Mouse (Mus musculus) kidney, embryonic 15.5 days (tissue): Measurements from ENCODE around the gene Mllt11. TPM values are rescaled to one million over a fixed set of nuclear protein-coding genes. Genes with fewer than 3 reads are reported as not detected.

ENCODE experiments used
- ATAC-seq: fragments of 200-750 bp; cut with Nextera tagmentation; replicated peaks from 2 replicates; pipeline ENCODE4 v1.8.0; 2017; ENCODE audit warnings: moderate TSS enrichment; ENCODE audit not compliant: low FRiP score
- H3K27ac ChIP-seq: fragments of 300-500 bp; sonication (generic); 2 replicates; pipeline ENCODE4 v1.5.1; 2015; ENCODE audit warnings: mild to moderate bottlenecking, inconsistent platforms
- H3K27me3 ChIP-seq: fragments of 300-500 bp; sonication (generic); 2 replicates; pipeline ENCODE4 v1.6.1; 2015; ENCODE audit warnings: inconsistent platforms
- H3K36me3 ChIP-seq: fragments of 300-500 bp; sonication (generic); 2 replicates; pipeline ENCODE4 v1.6.1; 2015; ENCODE audit warnings: inconsistent platforms
- H3K4me1 ChIP-seq: fragments of 300-500 bp; sonication (generic); 2 replicates; pipeline ENCODE4 v1.6.1; 2015; ENCODE audit warnings: inconsistent platforms
- H3K4me2 ChIP-seq: fragments of 300-500 bp; sonication (generic); 2 replicates; pipeline ENCODE4 v1.6.1; 2015; ENCODE audit warnings: moderate library complexity, mild to moderate bottlenecking, inconsistent platforms
- H3K4me3 ChIP-seq: fragments of 300-500 bp; sonication (generic); replicated peaks from 2 replicates; pipeline ENCODE4 v1.5.1; 2015; ENCODE audit warnings: mild to moderate bottlenecking, inconsistent platforms
- H3K9ac ChIP-seq: fragments of 300-500 bp; sonication (generic); 2 replicates; pipeline ENCODE4 v1.6.1; 2015; ENCODE audit warnings: mild to moderate bottlenecking, inconsistent platforms
- H3K9me3 ChIP-seq: fragments of 300-500 bp; sonication (generic); replicated peaks from 2 replicates; pipeline ENCODE4 v1.6.1; 2016; ENCODE audit warnings: inconsistent platforms
- WGBS: fragments of 180-500 bp; shearing (Covaris S2); methylation state at CpG from one replicate; pipeline ENCODE4 v1.1.7; 2015; ENCODE audit warnings: mixed read lengths; 5-methylcytosine and 5-hydroxymethylcytosine counted together
- polyA plus RNA-seq: library from polyadenylated mRNA; unstranded; fragments of >200 nt; fragmentation: Nextera tagmentation; extraction: Ambion mirVana; gene quantifications from 2 replicates; pipeline ENCODE4 v1.2.1, GENCODE M21; 2015

Gene Mllt11
- polyA plus RNA-seq, 1 experiment from 2014 or later = 16.0 TPM

DNA sequence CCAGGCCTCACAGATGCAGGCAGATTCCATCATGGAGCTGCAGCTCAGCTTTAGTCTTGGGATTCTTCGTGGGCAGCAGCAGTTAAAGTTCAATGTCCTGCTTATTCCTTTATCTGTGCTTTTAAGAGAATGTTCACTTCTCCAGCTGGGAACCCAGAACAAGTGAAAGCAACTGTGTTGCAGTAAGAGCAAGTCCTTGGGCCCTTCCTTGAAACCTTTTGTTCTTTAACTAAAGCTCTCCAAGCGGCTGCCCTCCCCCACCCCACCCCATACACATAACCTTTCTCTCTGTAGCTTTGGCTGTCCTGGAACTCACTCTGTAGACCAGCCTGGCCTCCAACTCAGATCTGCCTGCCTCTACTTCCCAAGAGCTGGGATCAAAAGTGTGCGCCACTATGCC lies 55.5 kb downstream of the Mllt11 start:
- Histone ChIP-seq H3K4me1 (peaks cover 20% of the 10 kb centered on the region), H3K36me3 (peaks cover 4% of the 10 kb centered on the region; the same call in 1 of the 2 replicates), H3K9me3 (no peaks in the 10 kb centered on the region), H3K27ac (no peak overlapping the region), H3K9ac (no peak overlapping the region), H3K4me2 (no peak overlapping the region), H3K27me3 (peaks cover 26% of the 10 kb centered on the region), H3K4me3 (no peak overlapping the region)
- ATAC-seq = no peak
- 82% methylated on average over 3 of the region's 3 CpGs for WGBS

DNA sequence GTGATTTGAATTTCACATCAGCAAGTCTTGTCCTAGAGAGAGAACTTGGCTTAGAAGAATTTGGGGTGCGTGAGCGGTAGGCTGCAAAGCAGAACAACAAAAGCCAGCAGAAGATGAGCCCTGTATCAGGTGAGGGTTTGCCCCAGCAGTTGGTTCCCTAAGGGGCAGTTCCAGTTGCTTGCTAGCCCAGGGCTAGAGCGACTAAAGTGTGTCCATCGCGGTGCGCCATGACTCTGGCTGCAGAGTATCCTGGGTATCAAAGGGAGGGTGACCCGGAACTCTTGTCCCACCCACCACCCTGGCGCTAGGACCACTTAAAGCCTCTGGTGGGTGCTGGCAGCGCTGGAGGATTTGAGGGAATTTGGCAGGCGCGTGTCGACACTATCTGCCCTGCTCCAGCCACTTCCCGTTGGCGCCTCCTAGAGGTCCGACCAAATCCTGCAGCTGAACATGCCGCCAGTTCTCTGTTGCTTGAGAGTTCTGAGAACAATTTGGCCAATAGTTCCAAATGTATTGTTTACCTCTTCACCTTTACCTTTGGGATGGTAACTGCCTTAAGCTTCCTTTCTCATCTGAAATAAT lies 57.9 kb downstream of the Mllt11 start:
- WGBS = 2% methylated on average over 16 of the region's 16 CpGs
- Histone ChIP-seq H3K9me3 (no peaks in the 10 kb centered on the region), H3K27ac (no peak overlapping the region), H3K4me3 (peak overlapping the region; percentile 42), H3K36me3 (peaks cover 27% of the 10 kb centered on the region), H3K9ac (0 out of 2 replicates have a peak overlapping the region, but pooled peaks have one; percentile 35), H3K27me3 (peaks cover 43% of the 10 kb centered on the region), H3K4me2 (peak overlapping the region; percentile 80), H3K4me1 (peaks cover 20% of the 10 kb centered on the region)
- ATAC-seq = peak; percentile 34; the same call in 1 of the 2 replicates

- H3K27me3 ChIP-seq = peaks cover 43% of the 10 kb centered on the region
- H3K4me3 ChIP-seq = peak overlapping the region; percentile 42
- H3K9me3 ChIP-seq = no peaks in the 10 kb centered on the region
- peak overlapping the region; percentile 80 for H3K4me2 ChIP-seq
- peaks cover 34% of the 10 kb centered on the region for H3K36me3 ChIP-seq
- WGBS = 6% methylated on average over 58 of the region's 58 CpGs
- no peak overlapping the region for H3K27ac ChIP-seq
- peak overlapping the region; percentile 56 for H3K9ac ChIP-seq
- peaks cover 20% of the 10 kb centered on the region for H3K4me1 ChIP-seq
- ATAC-seq = peak; percentile 68
Observed at GRCm38 (mm10) chr3:95173256-95173949, 58.6 kb downstream of the Mllt11 start.

GRCm38 (mm10) chr3:95172526-95173255 lies 59.3 kb downstream of the Mllt11 start:
- Histone ChIP-seq H3K9ac (0 out of 2 replicates have a peak overlapping the region, but pooled peaks have one; percentile 12), H3K9me3 (no peaks in the 10 kb centered on the region), H3K36me3 (peaks cover 41% of the 10 kb centered on the region), H3K27ac (no peak overlapping the region), H3K4me2 (peak overlapping the region; percentile 80), H3K4me3 (peak overlapping the region; percentile 42), H3K4me1 (peaks cover 20% of the 10 kb centered on the region), H3K27me3 (peaks cover 43% of the 10 kb centered on the region)
- 23% methylated on average over 82 of the region's 84 CpGs for WGBS
- ATAC-seq = peak; percentile 37

GRCm38 (mm10) chr3:95171105-95171504 lies 60.9 kb downstream of the Mllt11 start:
- Histone ChIP-seq H3K9me3 (no peaks in the 10 kb centered on the region), H3K9ac (no peak overlapping the region), H3K36me3 (peaks cover 54% of the 10 kb centered on the region), H3K27ac (no peak overlapping the region), H3K4me3 (no peak overlapping the region), H3K27me3 (peaks cover 43% of the 10 kb centered on the region), H3K4me2 (no peak overlapping the region), H3K4me1 (peaks cover 20% of the 10 kb centered on the region)
- 74% methylated on average over 6 of the region's 6 CpGs for WGBS
- no peak for ATAC-seq

- no peak overlapping the region for H3K9ac ChIP-seq
- 89% methylated on average over 10 of the region's 10 CpGs for WGBS
- H3K27ac ChIP-seq = no peak overlapping the region
- H3K36me3 ChIP-seq = peaks cover 61% of the 10 kb centered on the region
- peaks cover 43% of the 10 kb centered on the region for H3K27me3 ChIP-seq
- peaks cover 20% of the 10 kb centered on the region for H3K4me1 ChIP-seq
- H3K4me2 ChIP-seq = no peak overlapping the region
- no peak for ATAC-seq
- H3K9me3 ChIP-seq = no peaks in the 10 kb centered on the region
- no peak overlapping the region for H3K4me3 ChIP-seq
Observed at GRCm38 (mm10) chr3:95169996-95170395, 62.0 kb downstream of the Mllt11 start.

Other genes with a start within 250 kb of the Mllt11 start
- gene Zfp687, start 216.7 kb downstream of the Mllt11 start, polyA plus RNA-seq = 28.6 and 32.4 TPM in 2 replicates
- 248 and 271 TPM in 2 replicates for gene Psmd4, start 189.6 kb downstream of the Mllt11 start, polyA plus RNA-seq
- gene Pip5k1a, start 125.2 kb downstream of the Mllt11 start, polyA plus RNA-seq = 19.9 and 20.8 TPM in 2 replicates
- gene Vps72, start 121.1 kb downstream of the Mllt11 start, polyA plus RNA-seq = 168 and 184 TPM in 2 replicates
- 0.93 and 1.9 TPM in 2 replicates for gene Tmod4, start 107.7 kb downstream of the Mllt11 start, polyA plus RNA-seq
- 67.7 and 71.6 TPM in 2 replicates for gene Scnm1, start 98.2 kb downstream of the Mllt11 start, polyA plus RNA-seq
- gene Lysmd1, start 98.1 kb downstream of the Mllt11 start, polyA plus RNA-seq = 14.5 and 15.5 TPM in 2 replicates
- 2.7 and 2.9 TPM in 2 replicates for gene Tnfaip8l2, start 89.8 kb downstream of the Mllt11 start, polyA plus RNA-seq
- 3.9 and 4.5 TPM in 2 replicates for gene Sema6c, start 71.7 kb downstream of the Mllt11 start, polyA plus RNA-seq
- gene Gabpb2, start 14.3 kb downstream of the Mllt11 start, polyA plus RNA-seq = 10.0 and 10.6 TPM in 2 replicates
- 87.4 and 92.0 TPM in 2 replicates for gene Cdc42se1, start 3.4 kb downstream of the Mllt11 start, polyA plus RNA-seq
- gene Gm128, start 9.4 kb upstream of the Mllt11 start, polyA plus RNA-seq = 0.50 and 0.53 TPM in 2 replicates
- 1.2 and 1.4 TPM in 2 replicates for gene Bnipl, start 19.0 kb upstream of the Mllt11 start, polyA plus RNA-seq
- gene Mindy1, start 49.2 kb upstream of the Mllt11 start, polyA plus RNA-seq = 39.2 and 46.2 TPM in 2 replicates
- gene Prune1, start 49.9 kb upstream of the Mllt11 start, polyA plus RNA-seq = 21.6 and 22.5 TPM in 2 replicates
- 6.2 and 6.5 TPM in 2 replicates for gene Anxa9, start 75.0 kb upstream of the Mllt11 start, polyA plus RNA-seq
- gene Cers2, start 82.6 kb upstream of the Mllt11 start, polyA plus RNA-seq = 169 and 181 TPM in 2 replicates
- 42.6 and 45.2 TPM in 2 replicates for gene Setdb1, start 125.0 kb upstream of the Mllt11 start, polyA plus RNA-seq
- 0.23 TPM in 1 of 2 replicates, not detected in the other for gene 4930558C23Rik, start 170.7 kb upstream of the Mllt11 start, polyA plus RNA-seq
- 42.5 and 43.1 TPM in 2 replicates for gene Arnt, start 202.2 kb upstream of the Mllt11 start, polyA plus RNA-seq